Mouse (Mus musculus) intestine, postnatal 0 days (tissue): Measurements from ENCODE around the gene Pex26. TPM values are rescaled to one million over a fixed set of nuclear protein-coding genes. Genes with fewer than 3 reads are reported as not detected.

Experiments
- ATAC-seq: fragments of 200-750 bp; cut with Nextera tagmentation; 2 replicates; pipeline ENCODE4 v1.8.0; 2017; ENCODE audit warnings: mild to moderate bottlenecking, moderate TSS enrichment, moderate library complexity
- H3K27ac ChIP-seq: fragments of 300-500 bp; sonication (generic); 2 replicates; pipeline ENCODE4 v1.5.1; 2014; ENCODE audit warnings: mild to moderate bottlenecking, low read depth, low read length, moderate library complexity
- H3K27me3 ChIP-seq: fragments of 300-500 bp; sonication (generic); replicated peaks from 2 replicates; pipeline ENCODE4 v1.6.1; 2014; ENCODE audit warnings: low read length, mixed read lengths; ENCODE audit not compliant: control insufficient read depth, insufficient read depth
- H3K36me3 ChIP-seq: fragments of 300-500 bp; sonication (generic); 2 replicates; pipeline ENCODE4 v1.6.1; 2014; ENCODE audit warnings: mild to moderate bottlenecking, moderate library complexity; ENCODE audit not compliant: control insufficient read depth, insufficient read depth
- H3K4me1 ChIP-seq: fragments of 300-500 bp; sonication (generic); replicated peaks from 2 replicates; pipeline ENCODE4 v1.6.1; 2014; ENCODE audit warnings: antibody characterized with exemption, low read length, mixed read lengths; ENCODE audit not compliant: control insufficient read depth, insufficient read depth
- H3K4me2 ChIP-seq: fragments of 300-500 bp; sonication (generic); replicated peaks from 2 replicates; pipeline ENCODE4 v1.6.1; 2014; ENCODE audit warnings: low read depth, mild to moderate bottlenecking, moderate library complexity
- H3K4me3 ChIP-seq: fragments of 300-500 bp; sonication (generic); 2 replicates; pipeline ENCODE4 v1.5.1; 2014; ENCODE audit warnings: low read depth, low read length
- H3K9ac ChIP-seq: fragments of 300-500 bp; sonication (generic); 2 replicates; pipeline ENCODE4 v1.6.1; 2014; ENCODE audit warnings: mild to moderate bottlenecking, low read depth, low read length
- H3K9me3 ChIP-seq: fragments of 300-500 bp; sonication (generic); 2 replicates; pipeline ENCODE4 v1.6.1; 2016; ENCODE audit warnings: mixed run types; ENCODE audit not compliant: control insufficient read depth
- CTCF ChIP-seq: sonication (generic); IDR thresholded peaks from 2 replicates; pipeline ENCODE4 v1.5.1; 2016; ENCODE audit warnings: low read depth, mild to moderate bottlenecking, control low read depth, antibody characterized with exemption, moderate library complexity
- WGBS: fragments of 180-500 bp; shearing (Covaris S2); extraction: QIAGEN DNeasy Blood & Tissue Kit; methylation state at CpG from one replicate; pipeline ENCODE4 v1.1.7; 2014; 5-methylcytosine and 5-hydroxymethylcytosine counted together
- polyA plus RNA-seq: library from polyadenylated mRNA; unstranded; fragments of >200 nt; fragmentation: Nextera tagmentation; extraction: Ambion mirVana; gene quantifications from 2 replicates; pipeline ENCODE4 v1.2.1, GENCODE M21; 2015

Pex26 gene
- polyA plus RNA-seq, 1 experiment from 2014 or later: 6.3 TPM

DNA sequence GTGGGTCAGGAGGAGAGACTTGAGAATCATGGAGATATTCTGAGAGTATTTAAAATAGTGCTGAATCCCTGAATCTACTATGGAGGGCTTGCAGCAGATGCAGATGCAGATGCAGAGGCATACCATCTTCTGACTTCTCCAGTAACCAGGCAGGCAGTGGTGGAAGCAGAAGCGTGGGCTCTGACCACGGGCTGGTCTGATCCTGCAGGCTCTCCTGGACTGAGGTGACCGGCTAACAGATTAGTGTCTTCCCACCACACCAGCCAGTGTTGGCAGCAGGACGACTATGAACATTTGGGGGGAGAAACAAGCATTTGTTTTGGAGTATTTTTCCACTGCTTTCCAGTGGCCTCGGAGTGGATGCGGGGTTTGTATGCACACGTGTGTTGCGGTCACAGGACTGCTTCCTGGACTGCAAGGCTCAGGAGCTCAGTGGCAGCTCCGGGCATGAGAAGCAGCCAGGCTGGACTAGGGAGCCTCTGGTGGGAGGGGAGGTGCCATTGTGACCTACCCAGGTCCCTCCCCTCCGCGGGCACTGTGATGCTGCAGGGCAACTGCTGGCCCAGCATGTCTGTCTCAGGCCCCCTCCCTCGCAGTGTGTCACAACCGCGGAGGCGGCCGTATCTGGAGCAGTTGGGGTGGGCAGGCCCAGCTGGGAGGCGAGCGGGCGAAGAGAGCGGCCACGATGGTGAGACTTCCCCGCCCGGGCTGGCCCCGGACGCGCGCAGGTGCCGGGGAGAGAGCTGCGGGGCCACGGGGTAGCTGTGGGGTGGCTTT, 26.9 kb downstream of the Pex26 start, which contains the start of gene Tuba8:
Tuba8 (plus strand) TSS at position 548 of the 777 bp plus-strand sequence.
- Histone ChIP-seq H3K27me3 (peaks cover 25% of the 10 kb centered on the region), H3K4me1 (no peaks in the 10 kb centered on the region), H3K27ac (no peak within 1 kb of the TSS), H3K4me3 (peak within 1 kb of the TSS; percentile 38), H3K9me3 (no peaks in the 10 kb centered on the region), H3K9ac (no peak within 1 kb of the TSS), H3K4me2 (peak within 1 kb of the TSS; percentile 73), H3K36me3 (no peaks in the 10 kb centered on the region)
- peak; percentile 43; the same call in 1 of the 2 replicates for ATAC-seq
- no peak for TF ChIP-seq CTCF
- 6% methylated on average over 29 of the region's 30 CpGs for WGBS

GRCm38 (mm10) chr6:121210926-121211289, 27.4 kb downstream of the Pex26 start:
- WGBS: under 1% methylated on average over 12 of the region's 12 CpGs

GRCm38 (mm10) chr6:121211743-121212142, 28.3 kb downstream of the Pex26 start:
- H3K27ac ChIP-seq: no peak overlapping the region
- H3K9ac ChIP-seq: no peak overlapping the region
- no peaks in the 10 kb centered on the region for H3K9me3 ChIP-seq
- no peak for TF ChIP-seq CTCF
- no peak overlapping the region for H3K4me2 ChIP-seq
- peak overlapping the region; percentile 38; the same call in 1 of the 2 replicates for H3K4me3 ChIP-seq
- 12% methylated on average over 4 of the region's 5 CpGs for WGBS
- H3K27me3 ChIP-seq: peaks cover 25% of the 10 kb centered on the region
- no peaks in the 10 kb centered on the region for H3K36me3 ChIP-seq
- no peak for ATAC-seq
- H3K4me1 ChIP-seq: no peaks in the 10 kb centered on the region

More at GRCm38 (mm10) chr6:121210926-121211289, 27.4 kb downstream of the Pex26 start:
- H3K27ac ChIP-seq: no peak overlapping the region
- TF ChIP-seq CTCF: no peak
- no peaks in the 10 kb centered on the region for H3K4me1 ChIP-seq
- peak overlapping the region; percentile 38 for H3K4me3 ChIP-seq
- H3K9me3 ChIP-seq: no peaks in the 10 kb centered on the region
- ATAC-seq: no peak
- peak overlapping the region; percentile 73 for H3K4me2 ChIP-seq
- H3K9ac ChIP-seq: no peak overlapping the region
- H3K36me3 ChIP-seq: no peaks in the 10 kb centered on the region
- H3K27me3 ChIP-seq: peaks cover 25% of the 10 kb centered on the region

DNA sequence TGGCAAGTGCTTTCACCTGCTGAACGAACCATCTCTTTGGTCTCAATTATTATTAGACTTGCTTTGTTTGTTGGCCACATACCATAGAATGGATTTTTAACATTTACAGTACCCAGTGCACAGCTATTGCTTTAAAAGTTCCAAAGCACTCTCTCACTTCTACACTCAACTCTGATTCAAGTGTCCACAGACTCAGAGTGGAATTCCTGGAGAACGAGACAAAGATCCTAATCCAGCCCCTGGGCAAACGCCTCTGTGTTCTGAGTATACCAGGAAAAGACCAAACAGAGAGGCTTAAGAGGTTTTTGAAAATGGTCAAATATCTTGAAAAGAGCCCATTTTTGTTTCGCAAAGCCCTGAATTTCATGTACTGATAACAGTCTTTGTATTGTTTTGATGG, 29.5 kb downstream of the Pex26 start:
- no peaks in the 10 kb centered on the region for H3K36me3 ChIP-seq
- H3K4me1 ChIP-seq: no peaks in the 10 kb centered on the region
- H3K4me2 ChIP-seq: no peak overlapping the region
- H3K9ac ChIP-seq: no peak overlapping the region
- WGBS: 80% methylated on average over 4 of the region's 4 CpGs
- peaks cover 25% of the 10 kb centered on the region for H3K27me3 ChIP-seq
- no peak for ATAC-seq
- H3K27ac ChIP-seq: no peak overlapping the region
- H3K4me3 ChIP-seq: no peak overlapping the region
- no peaks in the 10 kb centered on the region for H3K9me3 ChIP-seq
- no peak for TF ChIP-seq CTCF

GRCm38 (mm10) chr6:121214221-121214620, 30.8 kb downstream of the Pex26 start:
- no peaks in the 10 kb centered on the region for H3K4me1 ChIP-seq
- no peak overlapping the region for H3K27ac ChIP-seq
- no peak overlapping the region for H3K9ac ChIP-seq
- H3K36me3 ChIP-seq: no peaks in the 10 kb centered on the region
- WGBS: 83% methylated on average over 5 of the region's 5 CpGs
- no peaks in the 10 kb centered on the region for H3K9me3 ChIP-seq
- no peak overlapping the region for H3K4me3 ChIP-seq
- peaks cover 25% of the 10 kb centered on the region for H3K27me3 ChIP-seq
- ATAC-seq: no peak
- TF ChIP-seq CTCF: no peak
- no peak overlapping the region for H3K4me2 ChIP-seq

- 80% methylated on average over 8 of the region's 8 CpGs for WGBS
Observed at GRCm38 (mm10) chr6:121214667-121215330, 31.3 kb downstream of the Pex26 start.

More at GRCm38 (mm10) chr6:121214667-121215330, 31.3 kb downstream of the Pex26 start:
- no peak for TF ChIP-seq CTCF
- Histone ChIP-seq H3K4me3 (no peak overlapping the region), H3K9me3 (no peaks in the 10 kb centered on the region), H3K27me3 (peaks cover 22% of the 10 kb centered on the region), H3K9ac (no peak overlapping the region), H3K36me3 (no peaks in the 10 kb centered on the region), H3K4me1 (no peaks in the 10 kb centered on the region), H3K27ac (no peak overlapping the region), H3K4me2 (no peak overlapping the region)
- ATAC-seq: no peak
